Mouse (Mus musculus) cerebellum, adult 8-10 months (tissue): Measurements from ENCODE around the gene 6030468B19Rik.
A peak's percentile ranks its signal among the peaks of the same experiment; 100 is the strongest.
"Not testable (repeated sequence)": the region's sequence is repeated elsewhere in the genome, so short reads cannot be mapped to it uniquely, and the experiment has no call there.

Experiments
- DNase-seq: peaks from one replicate; pipeline ENCODE4 v3.0.0; 2022

6030468B19Rik gene

GRCm38 (mm10) chr11:117830401-117830800, 32.9 kb downstream of the 6030468B19Rik start:
- no peak for DNase-seq

- DNase-seq = peak; percentile 37
Measured at GRCm38 (mm10) chr11:117832086-117832969, 34.9 kb downstream of the 6030468B19Rik start.

GRCm38 (mm10) chr11:117833509-117833908, 36.0 kb downstream of the 6030468B19Rik start:
- not testable (repeated sequence) for DNase-seq

GRCm38 (mm10) chr11:117834086-117834485, 36.6 kb downstream of the 6030468B19Rik start:
- no peak for DNase-seq

GRCm38 (mm10) chr11:117836306-117836705, 38.8 kb downstream of the 6030468B19Rik start:
- no peak for DNase-seq

- no peak for DNase-seq
Measured at GRCm38 (mm10) chr11:117838572-117838971, 41.1 kb downstream of the 6030468B19Rik start.

GRCm38 (mm10) chr11:117839021-117839420, 41.6 kb downstream of the 6030468B19Rik start:
- no peak for DNase-seq

- no peak for DNase-seq
Measured at GRCm38 (mm10) chr11:117840910-117841309, 43.5 kb downstream of the 6030468B19Rik start.

GRCm38 (mm10) chr11:117843434-117843833, 46.0 kb downstream of the 6030468B19Rik start:
- no peak for DNase-seq

- DNase-seq = no peak
Measured at GRCm38 (mm10) chr11:117844997-117845396, 47.5 kb downstream of the 6030468B19Rik start.

- DNase-seq = no peak
Measured at GRCm38 (mm10) chr11:117845651-117846050, 48.2 kb downstream of the 6030468B19Rik start.

GRCm38 (mm10) chr11:117846640-117847039, 49.2 kb downstream of the 6030468B19Rik start:
- no peak for DNase-seq

- no peak for DNase-seq
Measured at GRCm38 (mm10) chr11:117847593-117848215, 50.2 kb downstream of the 6030468B19Rik start.

GRCm38 (mm10) chr11:117848271-117848984, 51.0 kb downstream of the 6030468B19Rik start:
- DNase-seq = peak; percentile 24

- peak; percentile 95 for DNase-seq
Measured at GRCm38 (mm10) chr11:117848985-117849671, 51.7 kb downstream of the 6030468B19Rik start, which contains the start of gene Birc5. TSS of gene Birc5 (plus strand) at chr11:117849251.

- no peak for DNase-seq
Measured at GRCm38 (mm10) chr11:117852875-117853274, 55.4 kb downstream of the 6030468B19Rik start.

GRCm38 (mm10) chr11:117854241-117854640, 56.8 kb downstream of the 6030468B19Rik start:
- DNase-seq = no peak

GRCm38 (mm10) chr11:117855360-117855759, 57.9 kb downstream of the 6030468B19Rik start:
- no peak for DNase-seq

- no peak for DNase-seq
Measured at GRCm38 (mm10) chr11:117855975-117856374, 58.5 kb downstream of the 6030468B19Rik start.
